ENCODE assay signal across 20 mouse cellular contexts in the genomic region with DNA sequence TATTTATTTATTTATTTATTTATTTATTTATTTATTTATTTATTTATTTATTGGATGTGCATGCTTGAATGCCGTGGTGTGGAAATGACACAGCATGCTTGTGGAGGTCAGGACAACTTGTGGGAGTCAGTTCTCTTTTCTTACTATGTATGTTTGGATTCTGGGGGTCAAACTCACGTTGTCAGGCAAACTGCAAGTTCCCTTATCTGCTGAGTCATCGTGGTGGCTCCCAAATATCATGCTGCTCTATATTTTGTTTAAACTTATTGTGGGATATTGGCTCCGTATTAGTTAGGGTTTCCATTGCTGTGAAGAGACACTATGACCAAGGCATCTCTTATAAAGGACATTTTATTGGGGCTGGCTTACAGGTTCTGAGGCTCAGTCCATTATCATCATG.
"Had no signal": no experiment of that assay in that cellular context is flagged by ENCODE, and none has a peak within 500 bp of the region (broad histone marks: within the 10 kb centered on the region; RNA-seq: fewer than 3 reads in every experiment).

No protein-coding gene starts in this region.

- H3K9me3 ChIP-seq: limb, embryonic 12.5 days; limb, embryonic 15.5 days; lung, embryonic 15.5 days; midbrain, embryonic 10.5 days; midbrain, embryonic 13.5 days; neural tube, embryonic 13.5 days had no signal

- DNase-seq: kidney, adult 18-20 months; kidney, adult 9 months; kidney, postnatal 14 days; kidney, postnatal 4 days; left cerebral cortex, postnatal 4 days; lung, adult 18-20 months; lung, postnatal 10 days; lung, postnatal 36 days; retina, postnatal 1 day; thymus, adult 18-20 months; thymus, postnatal 36 days had no signal

- H3K4me1 ChIP-seq: limb, embryonic 12.5 days; limb, embryonic 15.5 days; lung, embryonic 15.5 days; midbrain, embryonic 10.5 days; midbrain, embryonic 13.5 days; neural tube, embryonic 13.5 days had no signal

- ATAC-seq: midbrain, embryonic 13.5 days; midbrain, embryonic 16.5 days had no signal

- H3K9ac ChIP-seq: limb, embryonic 12.5 days; limb, embryonic 15.5 days; liver, embryonic 14.5 days; lung, embryonic 15.5 days; midbrain, embryonic 13.5 days; neural tube, embryonic 13.5 days had no signal

- H3K27ac ChIP-seq: limb, embryonic 12.5 days; limb, embryonic 15.5 days; liver, embryonic 14.5 days; lung, embryonic 15.5 days; midbrain, embryonic 10.5 days; midbrain, embryonic 13.5 days; neural tube, embryonic 13.5 days had no signal

- H3K27me3 ChIP-seq: limb, embryonic 12.5 days; limb, embryonic 15.5 days; lung, embryonic 15.5 days; midbrain, embryonic 13.5 days; neural tube, embryonic 13.5 days had no signal

- H3K4me2 ChIP-seq: limb, embryonic 12.5 days; limb, embryonic 15.5 days; lung, embryonic 15.5 days; midbrain, embryonic 13.5 days; neural tube, embryonic 13.5 days had no signal

- H3K4me3 ChIP-seq: limb, embryonic 12.5 days; limb, embryonic 15.5 days; lung, embryonic 15.5 days; midbrain, embryonic 10.5 days; midbrain, embryonic 13.5 days; myocyte; neural tube, embryonic 13.5 days had no signal
